Mouse (Mus musculus): Measurements from ENCODE around the gene Olfr853. TPM values are rescaled to one million over a fixed set of nuclear protein-coding genes. Genes with fewer than 3 reads are reported as not detected.

Olfr853 gene
- polyA plus RNA-seq (2012; rRNA removed), result not detected in 2 replicates

DNA sequence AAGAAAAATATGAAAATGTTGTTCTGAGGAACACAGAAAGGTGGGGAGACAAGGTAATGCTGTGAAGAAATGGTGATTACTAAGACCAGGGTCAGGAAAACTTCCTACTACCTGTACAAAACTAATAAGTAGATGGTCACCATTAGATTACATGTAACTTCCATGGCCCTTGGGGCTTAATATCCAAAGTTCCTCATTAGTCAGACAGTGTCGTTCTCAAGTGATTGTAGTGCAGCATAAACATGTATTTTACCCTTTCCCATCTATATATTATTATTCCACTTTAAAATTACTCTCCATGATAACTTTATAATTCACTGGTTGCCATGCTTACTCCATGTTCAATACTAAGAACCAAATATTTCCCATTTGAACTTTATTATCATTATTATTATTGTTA, at the start of gene Olfr853:
Gene Olfr853, minus strand, starts transcription at position 101 of the 400 bp plus-strand sequence.
- no peaks in the 10 kb centered on the region for H3K4me1 ChIP-seq (ENCODE audit: control insufficient read depth, insufficient read depth, insufficient read length)
- no peak for DNase-seq (ENCODE audit: low read depth in 1 of 2, low spot score in 2 of 2)
- WGBS, result 91% methylated on average over 1 of the region's 1 CpGs
- H3K36me3 ChIP-seq (ENCODE audit: control insufficient read depth, insufficient read depth, low read length), result no peaks in the 10 kb centered on the region
- TF ChIP-seq CTCF (IDR thresholded peaks at IDR 0.05; ENCODE audit: extremely low read depth, insufficient read depth, insufficient read length, insufficient replicate concordance) (no peak), POLR2A (IDR thresholded peaks at IDR 0.05; ENCODE audit: low read depth, low read length) (no peak)
- no peak within 1 kb of the TSS for H3K4me3 ChIP-seq (ENCODE audit: extremely low read depth, insufficient read depth, insufficient read length)
- no peak within 1 kb of the TSS for H3K27ac ChIP-seq (ENCODE audit: insufficient read depth, low read length)
- H3K27me3 ChIP-seq (ENCODE audit: control insufficient read depth, insufficient read depth, low read length), result no peaks in the 10 kb centered on the region

GRCm38 (mm10) chr9:19582317-19582716, 41.4 kb upstream of the Olfr853 start, which contains the start of gene Olfr855:
Olfr855 (plus strand) TSS chr9:19582617.
- Histone ChIP-seq H3K36me3 (ENCODE audit: control insufficient read depth, insufficient read depth, low read length) (no peaks in the 10 kb centered on the region), H3K4me3 (ENCODE audit: extremely low read depth, insufficient read depth, insufficient read length) (no peak within 1 kb of the TSS), H3K27ac (ENCODE audit: insufficient read depth, low read length) (no peak within 1 kb of the TSS), H3K4me1 (ENCODE audit: control insufficient read depth, insufficient read depth, insufficient read length) (no peaks in the 10 kb centered on the region), H3K27me3 (ENCODE audit: control insufficient read depth, insufficient read depth, low read length) (no peaks in the 10 kb centered on the region)
- DNase-seq (ENCODE audit: low read depth in 1 of 2, low spot score in 2 of 2), result no peak
- TF ChIP-seq POLR2A (IDR thresholded peaks at IDR 0.05; ENCODE audit: low read depth, low read length) (no peak), CTCF (IDR thresholded peaks at IDR 0.05; ENCODE audit: extremely low read depth, insufficient read depth, insufficient read length, insufficient replicate concordance) (no peak)

DNA sequence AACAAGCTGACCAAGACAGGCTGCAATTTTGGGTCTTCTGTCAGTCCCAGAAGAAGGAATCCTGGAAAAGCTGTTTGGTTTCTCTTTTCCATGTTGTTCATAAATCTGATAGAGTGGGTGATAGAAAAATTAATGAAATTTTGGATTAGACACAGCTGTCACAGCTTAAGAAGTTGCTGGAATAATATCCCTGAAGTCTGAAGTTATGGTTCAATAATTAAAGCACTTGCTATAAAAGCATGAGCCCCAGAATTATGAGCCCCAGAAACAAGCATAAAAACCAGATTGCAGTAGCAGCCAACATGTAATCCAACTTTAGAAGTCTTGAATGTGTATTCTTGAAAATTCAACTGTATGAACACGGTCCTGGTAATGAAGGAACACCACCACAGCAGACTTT, 26.4 kb upstream of the Olfr853 start, which contains the start of gene Olfr854:
Gene Olfr854, minus strand, starts transcription at position 101 of the 400 bp plus-strand sequence.
- Histone ChIP-seq H3K4me3 (ENCODE audit: extremely low read depth, insufficient read depth, insufficient read length) (no peak within 1 kb of the TSS), H3K27me3 (ENCODE audit: control insufficient read depth, insufficient read depth, low read length) (no peaks in the 10 kb centered on the region), H3K27ac (ENCODE audit: insufficient read depth, low read length) (no peak within 1 kb of the TSS), H3K36me3 (ENCODE audit: control insufficient read depth, insufficient read depth, low read length) (no peaks in the 10 kb centered on the region), H3K4me1 (ENCODE audit: control insufficient read depth, insufficient read depth, insufficient read length) (no peaks in the 10 kb centered on the region)
- WGBS, result 62% methylated on average over 1 of the region's 1 CpGs
- TF ChIP-seq CTCF (IDR thresholded peaks at IDR 0.05; ENCODE audit: extremely low read depth, insufficient read depth, insufficient read length, insufficient replicate concordance), result no peak
- TF ChIP-seq POLR2A (IDR thresholded peaks at IDR 0.05; ENCODE audit: low read depth, low read length), result no peak
- no peak for DNase-seq (ENCODE audit: low read depth in 1 of 2, low spot score in 2 of 2)

DNA sequence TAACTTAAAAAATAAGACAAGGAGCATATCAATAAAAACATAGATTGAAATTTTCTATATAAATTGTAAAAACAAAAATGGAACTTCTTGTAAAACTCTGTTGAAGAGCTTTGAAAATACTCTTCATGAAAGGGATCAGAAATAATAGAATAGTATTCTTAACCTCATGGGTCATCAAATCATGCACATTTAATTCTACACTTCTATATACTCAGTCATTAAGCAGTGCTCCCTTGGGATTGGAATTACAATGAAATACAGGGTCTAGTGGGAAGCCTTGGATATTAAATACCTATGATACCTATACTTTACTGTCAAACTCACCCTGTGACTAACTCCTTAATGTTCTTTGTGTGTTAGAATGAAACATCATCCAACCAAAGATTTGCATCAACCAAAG, 47.9 kb downstream of the Olfr853 start, which contains the start of gene Olfr851:
Gene Olfr851, plus strand, starts transcription at position 301 of the 400 bp plus-strand sequence.
- DNase-seq (ENCODE audit: low read depth in 1 of 2, low spot score in 2 of 2), result no peak
- TF ChIP-seq POLR2A (IDR thresholded peaks at IDR 0.05; ENCODE audit: low read depth, low read length) (no peak), CTCF (IDR thresholded peaks at IDR 0.05; ENCODE audit: extremely low read depth, insufficient read depth, insufficient read length, insufficient replicate concordance) (no peak)
- H3K27ac ChIP-seq (ENCODE audit: insufficient read depth, low read length), result no peak within 1 kb of the TSS

More for the DNA sequence above, 47.9 kb downstream of the Olfr853 start, which contains the start of gene Olfr851:
- Histone ChIP-seq H3K4me3 (ENCODE audit: extremely low read depth, insufficient read depth, insufficient read length) (no peak within 1 kb of the TSS), H3K4me1 (ENCODE audit: control insufficient read depth, insufficient read depth, insufficient read length) (no peaks in the 10 kb centered on the region), H3K36me3 (ENCODE audit: control insufficient read depth, insufficient read depth, low read length) (no peaks in the 10 kb centered on the region), H3K27me3 (ENCODE audit: control insufficient read depth, insufficient read depth, low read length) (no peaks in the 10 kb centered on the region)

Other genes starting within 250 kb of the Olfr853 start
- not detected in 2 replicates for gene Olfr844, start 224.7 kb downstream of the Olfr853 start, polyA plus RNA-seq (2012; rRNA removed)
- not detected in 2 replicates for gene Olfr845, start 204.6 kb downstream of the Olfr853 start, polyA plus RNA-seq (2012; rRNA removed)
- not detected in 2 replicates for gene Olfr846, start 177.1 kb downstream of the Olfr853 start, polyA plus RNA-seq (2012; rRNA removed)
- gene Olfr847, start 162.4 kb downstream of the Olfr853 start, polyA plus RNA-seq (2012; rRNA removed), result not detected in 2 replicates
- not detected in 2 replicates for gene Olfr849, start 100.8 kb downstream of the Olfr853 start, polyA plus RNA-seq (2012; rRNA removed)
- gene Olfr850, start 62.8 kb downstream of the Olfr853 start, polyA plus RNA-seq (2012; rRNA removed), result not detected in 2 replicates
- gene Olfr851, start 47.8 kb downstream of the Olfr853 start, polyA plus RNA-seq (2012; rRNA removed), result not detected in 2 replicates
- not detected in 2 replicates for gene Olfr854, start 26.3 kb upstream of the Olfr853 start, polyA plus RNA-seq (2012; rRNA removed)
- not detected in 2 replicates for gene Olfr855, start 41.5 kb upstream of the Olfr853 start, polyA plus RNA-seq (2012; rRNA removed)
- 4.9 and 5.6 TPM in 2 replicates for gene Zfp317, start 81.0 kb upstream of the Olfr853 start, polyA plus RNA-seq (2012; rRNA removed)
- gene Olfr857, start 168.4 kb upstream of the Olfr853 start, polyA plus RNA-seq (2012; rRNA removed), result not detected in 2 replicates
- gene Olfr58, start 239.2 kb upstream of the Olfr853 start, polyA plus RNA-seq (2012; rRNA removed), result not detected in 2 replicates

Measured in spleen, adult 2 months (tissue).